Mouse (Mus musculus) layer of hippocampus, postnatal 36 days (tissue): ENCODE results near the gene Olfr1156. TPM values are rescaled to one million over a fixed set of nuclear protein-coding genes. Genes with fewer than 3 reads are reported as not detected.

Source experiments
- DNase-seq, 2 experiments: peaks; one replicate each; pipeline ENCODE4 v3.0.0; 2022
- total RNA-seq, 2 experiments: library from RNA; stranded (reverse); gene quantifications; 2 replicates each; pipeline ENCODE4 v1.2.3; 2021

The Olfr1156 gene
- total RNA-seq: under 1 TPM in 1 of 2 experiments, not detected in 1; 0.10 TPM

DNA sequence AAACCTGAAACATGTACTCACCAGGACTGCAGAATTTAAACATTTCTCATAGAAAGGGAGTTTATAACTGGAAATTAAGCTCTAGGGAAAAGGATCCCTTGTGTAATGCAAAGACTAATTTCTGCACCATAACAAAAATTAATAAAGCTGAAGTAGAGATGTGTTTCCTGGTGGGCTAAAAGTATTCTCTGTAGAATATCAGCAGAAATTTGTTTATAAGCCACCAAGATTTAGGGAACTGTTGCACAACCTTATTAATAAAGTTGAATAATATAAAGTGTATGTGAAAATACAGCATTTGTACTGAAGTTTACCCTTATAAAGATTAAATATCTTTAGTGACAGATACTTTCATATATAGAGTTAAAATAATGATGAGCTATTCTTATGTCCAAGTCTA lies at the start of gene Olfr1156:
Gene Olfr1156, minus strand, starts transcription at position 101 of the 400 bp plus-strand sequence.
- DNase-seq: no peak

DNA sequence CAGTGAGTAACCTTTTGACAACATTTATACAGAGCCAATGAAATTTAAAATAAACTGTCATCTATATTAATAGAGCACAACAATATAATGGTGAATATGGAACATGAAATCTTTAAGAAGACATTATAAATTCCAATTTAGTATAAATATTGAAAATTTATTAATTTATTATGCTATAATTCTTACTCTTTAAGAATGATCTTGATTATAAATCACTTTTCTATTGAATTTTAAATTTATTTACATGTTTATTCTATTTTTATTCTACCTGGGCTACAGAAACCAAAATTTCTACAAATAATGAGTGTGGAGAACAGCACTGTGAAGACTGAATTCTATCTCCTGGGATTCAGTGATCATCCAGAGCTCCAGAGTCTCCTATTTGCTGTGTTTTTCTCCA lies 36.9 kb upstream of the Olfr1156 start, which contains the start of gene Olfr1158:
Gene Olfr1158, plus strand, starts transcription at position 301 of the 400 bp plus-strand sequence.
- no peak for DNase-seq

DNA sequence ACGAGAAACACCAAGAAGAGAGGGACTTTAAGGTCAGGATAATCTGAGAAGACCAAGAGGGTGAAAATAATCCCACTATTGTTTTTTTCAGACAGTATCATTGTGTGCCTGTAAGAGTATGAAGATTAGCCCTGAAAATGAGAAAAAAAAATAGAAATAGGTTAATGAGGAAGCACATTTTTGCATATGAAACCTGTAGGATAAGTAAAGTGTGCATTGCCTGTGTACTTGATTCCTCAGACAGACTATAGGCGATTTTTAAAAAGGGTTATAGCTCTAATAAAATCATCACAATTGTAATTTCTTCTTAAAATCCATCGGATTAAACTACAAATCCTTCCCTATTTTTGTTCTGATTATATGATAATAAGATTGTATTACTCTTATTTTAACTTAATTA lies 21.7 kb upstream of the Olfr1156 start, which contains the start of gene Olfr74:
Gene Olfr74, minus strand, starts transcription at position 101 of the 400 bp plus-strand sequence.
- no peak for DNase-seq

DNA sequence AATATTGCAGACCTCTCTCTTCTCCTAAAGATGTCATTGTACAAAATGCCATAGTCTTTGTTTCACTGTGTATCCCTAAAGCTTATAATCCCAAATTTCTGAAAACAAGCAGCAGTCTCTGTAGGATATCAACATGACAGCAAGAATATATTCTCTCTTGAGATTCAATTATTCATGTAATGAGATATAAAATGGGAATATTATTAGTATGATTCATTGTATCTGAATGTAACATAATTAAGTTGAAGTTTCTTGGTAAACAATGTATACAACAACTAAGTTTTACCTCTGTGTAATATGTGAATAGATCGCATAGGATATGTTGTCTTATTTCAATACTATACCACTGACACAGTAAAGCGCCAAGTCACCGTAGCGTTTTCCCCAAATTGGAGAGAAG lies 15.3 kb upstream of the Olfr1156 start, which contains the start of gene Olfr1157:
Gene Olfr1157, minus strand, starts transcription at position 101 of the 400 bp plus-strand sequence.
- DNase-seq: no peak

DNA sequence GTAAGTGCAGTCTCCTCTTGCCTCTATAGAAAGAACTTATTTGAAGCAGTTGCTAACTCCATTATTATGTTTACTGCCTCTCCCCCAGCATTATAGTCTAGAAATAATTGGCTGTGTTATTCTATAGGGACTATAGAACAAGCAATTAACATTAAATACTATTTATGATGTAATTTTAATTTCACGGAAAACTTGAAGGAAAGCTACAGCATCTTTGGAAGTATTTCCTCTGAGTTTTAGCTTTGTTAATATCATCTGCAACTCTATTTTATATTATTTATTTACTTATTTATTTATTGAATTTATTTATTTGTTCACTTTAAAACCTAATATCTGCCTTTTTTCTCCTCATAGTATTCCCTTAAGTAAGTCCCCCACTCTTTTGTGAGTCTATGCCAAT lies 7.9 kb downstream of the Olfr1156 start, which contains the start of gene Olfr1155:
Gene Olfr1155, minus strand, starts transcription at position 101 of the 400 bp plus-strand sequence.
- no peak for DNase-seq

DNA sequence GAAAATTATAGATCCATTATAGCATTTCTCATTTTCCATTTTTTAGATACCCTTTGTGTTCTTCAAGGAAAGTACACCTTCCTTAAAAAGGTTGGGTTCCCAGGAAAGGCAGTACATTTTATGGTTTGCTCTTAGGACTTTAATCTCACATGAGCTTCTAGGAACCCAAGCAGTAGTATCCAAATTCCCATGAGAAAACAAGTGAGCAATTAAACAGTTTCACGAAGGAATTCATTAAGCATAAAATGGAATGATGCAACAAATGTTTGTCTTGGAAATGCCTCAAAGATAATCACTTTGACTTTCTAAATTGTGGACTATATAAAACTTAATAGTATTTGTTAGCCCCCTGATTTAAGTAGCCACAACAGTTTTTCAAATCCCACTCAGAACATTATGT lies 47.8 kb downstream of the Olfr1156 start, which contains the start of gene Olfr1154:
Gene Olfr1154, minus strand, starts transcription at position 101 of the 400 bp plus-strand sequence.
- DNase-seq: no peak

Other genes with a start within 250 kb of the Olfr1156 start
- not detected for gene Olfr1137, start 239.9 kb downstream of the Olfr1156 start, total RNA-seq
- not detected for gene Olfr1138, start 213.1 kb downstream of the Olfr1156 start, total RNA-seq
- gene Olfr1140, start 209.3 kb downstream of the Olfr1156 start, total RNA-seq: not detected
- not detected for gene Olfr1141, start 199.1 kb downstream of the Olfr1156 start, total RNA-seq
- gene Olfr152, start 173.6 kb downstream of the Olfr1156 start, total RNA-seq: not detected
- not detected for gene Olfr1143, start 152.5 kb downstream of the Olfr1156 start, total RNA-seq
- gene Olfr1145, start 143.3 kb downstream of the Olfr1156 start, total RNA-seq: not detected
- gene Olfr1148, start 122.6 kb downstream of the Olfr1156 start, total RNA-seq: not detected
- gene Olfr1150-ps1, start 109.1 kb downstream of the Olfr1156 start, total RNA-seq: not detected
- gene Olfr1151, start 97.2 kb downstream of the Olfr1156 start, total RNA-seq: not detected
- gene Olfr1152, start 86.6 kb downstream of the Olfr1156 start, total RNA-seq: not detected
- gene Olfr1153, start 58.1 kb downstream of the Olfr1156 start, total RNA-seq: not detected
- gene Olfr1154, start 47.9 kb downstream of the Olfr1156 start, total RNA-seq: not detected
- not detected for gene Olfr1155, start 8.0 kb downstream of the Olfr1156 start, total RNA-seq
- not detected for gene Olfr1157, start 15.2 kb upstream of the Olfr1156 start, total RNA-seq
- not detected for gene Olfr74, start 21.6 kb upstream of the Olfr1156 start, total RNA-seq
- not detected for gene Olfr1158, start 37.0 kb upstream of the Olfr1156 start, total RNA-seq
- not detected for gene Olfr1160, start 55.2 kb upstream of the Olfr1156 start, total RNA-seq
- gene Olfr1161, start 69.7 kb upstream of the Olfr1156 start, total RNA-seq: not detected
- not detected for gene Olfr73, start 84.6 kb upstream of the Olfr1156 start, total RNA-seq
- not detected for gene Olfr1162, start 98.0 kb upstream of the Olfr1156 start, total RNA-seq
- gene Olfr1163, start 118.7 kb upstream of the Olfr1156 start, total RNA-seq: not detected
- gene Olfr1164, start 140.9 kb upstream of the Olfr1156 start, total RNA-seq: not detected
- gene Olfr1166, start 175.2 kb upstream of the Olfr1156 start, total RNA-seq: not detected
- gene Olfr1167, start 202.1 kb upstream of the Olfr1156 start, total RNA-seq: not detected
- gene Olfr1168, start 228.8 kb upstream of the Olfr1156 start, total RNA-seq: not detected